In genomic region chr11:75012997-75013694, GRCm38 (mm10) we compare ENCODE assay signal across 10 mouse cellular contexts.
A peak's percentile ranks its signal among the peaks of the same experiment; 100 is the strongest.
DNase-seq lines count a peak whose midpoint lies in the region; ATAC-seq lines count a peak whose summit lies in the region.
"Had no signal": no experiment of that assay in that cellular context is flagged by ENCODE, and none has a peak within 500 bp of the region (broad histone marks: within the 10 kb centered on the region; RNA-seq: fewer than 3 reads in every experiment).

No protein-coding gene starts in this region.

- H3K4me1 ChIP-seq in midbrain, embryonic 16.5 days (ENCODE audit: control insufficient read depth, insufficient read depth, low read length): peaks cover 28% of the 10 kb centered on the region
- peaks cover 45% of the 10 kb centered on the region; the same call in 1 of the 2 replicates for H3K4me1 ChIP-seq in stomach, embryonic 14.5 days (ENCODE audit: control insufficient read depth, insufficient read depth, low read length)

- 42% methylated on average over 12 of the region's 12 CpGs for WGBS in midbrain, embryonic 16.5 days
- 23% methylated on average over 12 of the region's 12 CpGs for WGBS in stomach, embryonic 14.5 days

- no peaks in the 10 kb centered on the region for H3K9me3 ChIP-seq in midbrain, embryonic 16.5 days (replicated peaks; ENCODE audit: control insufficient read depth, low read length, poor library complexity, severe bottlenecking)
- H3K9me3 ChIP-seq in stomach, embryonic 14.5 days (ENCODE audit: control insufficient read depth, low read depth, low read length): no peaks in the 10 kb centered on the region
- H3K9me3 ChIP-seq: midbrain, embryonic 12.5 days had no signal

- H3K4me2 ChIP-seq in midbrain, embryonic 16.5 days (ENCODE audit: low read length): peak overlapping the region; percentile 23
- H3K4me2 ChIP-seq in stomach, embryonic 14.5 days (replicated peaks; ENCODE audit: low read depth, low read length): 0 out of 2 replicates have a peak overlapping the region, but pooled peaks have one; percentile 4
- H3K4me2 ChIP-seq: midbrain, embryonic 12.5 days had no signal

- no peaks in the 10 kb centered on the region for H3K36me3 ChIP-seq in midbrain, embryonic 16.5 days (ENCODE audit: control insufficient read depth, insufficient read depth, low read length)
- H3K36me3 ChIP-seq in stomach, embryonic 14.5 days (ENCODE audit: control insufficient read depth, insufficient read depth, low read length): no peaks in the 10 kb centered on the region
- H3K36me3 ChIP-seq: midbrain, embryonic 12.5 days had no signal

- no peak overlapping the region for H3K9ac ChIP-seq in midbrain, embryonic 16.5 days (ENCODE audit: low read depth, low read length)
- H3K9ac ChIP-seq in stomach, embryonic 14.5 days (replicated peaks; ENCODE audit: low read depth, low read length): no peak overlapping the region
- H3K9ac ChIP-seq: midbrain, embryonic 12.5 days had no signal

- peak; percentile 32; the same call in 1 of the 2 replicates for ATAC-seq in midbrain, embryonic 16.5 days
- peak; percentile 89 for ATAC-seq in stomach, embryonic 14.5 days (ENCODE audit: insufficient number of reproducible peaks, insufficient read depth, low FRiP score, low read depth)
- ATAC-seq: Patski had no signal

- no peak overlapping the region for H3K4me3 ChIP-seq in midbrain, embryonic 16.5 days (ENCODE audit: low read depth, low read length)
- no peak overlapping the region for H3K4me3 ChIP-seq in stomach, embryonic 14.5 days (ENCODE audit: low read depth, low read length)
- H3K4me3 ChIP-seq: midbrain, embryonic 12.5 days had no signal

- peak; percentile 33 to 36 for DNase-seq in cerebellum, postnatal 25 days
- DNase-seq in cerebellum, adult 18-20 months: no peak
- DNase-seq in embryo, embryonic 10 days (ENCODE audit: low spot score): peak; percentile 45
- peak; percentile 70 to 72 for DNase-seq in gastrocnemius, postnatal 36 days
- peak; percentile 73 for DNase-seq in induced T-regulatory cell, adult 2 months (ENCODE audit: low read depth)
- DNase-seq in left cerebral cortex, postnatal 4 days: peak; percentile 56

- H3K27ac ChIP-seq in midbrain, embryonic 16.5 days (ENCODE audit: low read length): peak overlapping the region; percentile 71
- H3K27ac ChIP-seq in stomach, embryonic 14.5 days (ENCODE audit: low read length): peak overlapping the region; percentile 91
- H3K27ac ChIP-seq: midbrain, embryonic 12.5 days had no signal

- no peaks in the 10 kb centered on the region for H3K27me3 ChIP-seq in midbrain, embryonic 16.5 days (ENCODE audit: control insufficient read depth, insufficient read depth, low read depth, low read length)
- no peaks in the 10 kb centered on the region for H3K27me3 ChIP-seq in stomach, embryonic 14.5 days (ENCODE audit: control insufficient read depth, insufficient read depth, low read length)
- H3K27me3 ChIP-seq: midbrain, embryonic 12.5 days; Patski had no signal

- intact Hi-C loops in gastrocnemius, postnatal 36 days (cut with DNase I): no loop called here
- intact Hi-C loops in left cerebral cortex, postnatal 4 days (cut with DNase I): no loop called here

Comparison
In these comparisons a context has a peak if more than half of its experiments do, and no peak if none do; other contexts are left out.
1. DNase-seq: peak in cerebellum, postnatal 25 days (2 of 2), embryo, embryonic 10 days (single experiment), gastrocnemius, postnatal 36 days (2 of 2), induced T-regulatory cell, adult 2 months (single experiment) and left cerebral cortex, postnatal 4 days (single experiment); none in cerebellum, adult 18-20 months (0 of 2).